Mouse (Mus musculus) liver, embryonic 14.5 days (tissue): ENCODE measurements around the gene Larp4b. TPM values are rescaled to one million over a fixed set of nuclear protein-coding genes. Genes with fewer than 3 reads are reported as not detected.

Source experiments
- ATAC-seq: fragments of 200-750 bp; cut with Nextera tagmentation; 2 replicates; pipeline ENCODE4 v1.8.0; 2017; ENCODE audit warnings: moderate number of reproducible peaks, mild to moderate bottlenecking, moderate library complexity; ENCODE audit not compliant: insufficient read depth
- DNase-seq, 3 experiments: peaks; one replicate each; pipeline ENCODE4 v3.0.0-alpha.2; 2012 to 2013; ENCODE audit warnings: low read depth in 3 of 3, low spot score in 3 of 3
- H3K27ac ChIP-seq: fragments of 300-500 bp; sonication (generic); 2 replicates; pipeline ENCODE4 v1.5.1; 2014; ENCODE audit warnings: moderate library complexity, mild to moderate bottlenecking, control low read depth, inconsistent platforms
- H3K27me3 ChIP-seq: fragments of 300-500 bp; sonication (generic); 2 replicates; pipeline ENCODE4 v1.6.1; 2014; ENCODE audit warnings: mild to moderate bottlenecking, low read length, moderate library complexity; ENCODE audit not compliant: control insufficient read depth, insufficient read depth
- H3K36me3 ChIP-seq: fragments of 300-500 bp; sonication (generic); replicated peaks from 2 replicates; pipeline ENCODE4 v1.6.1; 2014; ENCODE audit warnings: low read depth; ENCODE audit not compliant: control insufficient read depth, insufficient read depth
- H3K4me1 ChIP-seq, 2 experiments: fragments of 200-500 bp in 1 of 2; fragments of 300-500 bp in 1 of 2; sonication (generic) in 1 of 2; replicated peaks; 2 replicates each; pipeline ENCODE4 v1.6.1; 2012 to 2014; ENCODE audit warnings: antibody characterized with exemption in 1 of 2, inconsistent platforms in 1 of 2, low read length in 1 of 2; ENCODE audit not compliant: control insufficient read depth in 2 of 2, insufficient read depth in 2 of 2
- H3K4me2 ChIP-seq: fragments of 300-500 bp; sonication (generic); 2 replicates; pipeline ENCODE4 v1.6.1; 2014; ENCODE audit warnings: low read depth, mild to moderate bottlenecking, control low read depth, moderate library complexity
- H3K4me3 ChIP-seq, 2 experiments: fragments of 200-500 bp in 1 of 2; fragments of 300-500 bp in 1 of 2; sonication (generic) in 1 of 2; 2 replicates each; pipeline ENCODE4 v1.5.1; 2012 to 2014; ENCODE audit warnings: low read depth in 2 of 2, low read length in 2 of 2, mild to moderate bottlenecking in 2 of 2, control low read depth in 1 of 2, inconsistent platforms in 1 of 2, moderate library complexity in 1 of 2; ENCODE audit not compliant: insufficient read depth in 1 of 2
- H3K9ac ChIP-seq: fragments of 300-500 bp; sonication (generic); replicated peaks from 2 replicates; pipeline ENCODE4 v1.6.1; 2014; ENCODE audit warnings: mild to moderate bottlenecking, control low read depth, moderate library complexity
- H3K9me3 ChIP-seq: fragments of 300-500 bp; sonication (generic); 2 replicates; pipeline ENCODE4 v1.6.1; 2016; ENCODE audit warnings: low read length, mixed read lengths; ENCODE audit not compliant: control insufficient read depth
- CTCF ChIP-seq: IDR thresholded peaks from 2 replicates; pipeline ENCODE4 v1.5.1; 2016; ENCODE audit warnings: antibody characterized with exemption, low read depth, control low read depth
- EP300 ChIP-seq: IDR thresholded peaks from 2 replicates; pipeline ENCODE4 v1.6.1; 2016; ENCODE audit warnings: antibody characterized with exemption, low read depth
- WGBS: fragments of 180-500 bp; shearing (Covaris S2); extraction: QIAGEN DNeasy Blood & Tissue Kit; methylation state at CpG from one replicate; pipeline ENCODE4 v1.1.7; 2014; ENCODE audit not compliant: insufficient replicate concordance; 5-methylcytosine and 5-hydroxymethylcytosine counted together
- polyA plus RNA-seq, 2 experiments: library from polyadenylated mRNA; depleted of rRNA in 1 of 2; stranded (reverse) in 1 of 2; unstranded in 1 of 2; fragments of >200 nt; fragmentation: Nextera tagmentation in 1 of 2; extraction: Ambion mirVana in 1 of 2; gene quantifications; 2 replicates each; pipeline versions ENCODE4 v1.2.1 to v1.2.3; 2012 to 2014

Larp4b gene
- polyA plus RNA-seq, 2 experiments = 16.5 to 27.7 TPM

GRCm38 (mm10) chr13:9148830-9149229, 55.1 kb downstream of the Larp4b start:
- DNase-seq = no peak
- no peak for TF ChIP-seq CTCF
- no peak for TF ChIP-seq EP300

DNA sequence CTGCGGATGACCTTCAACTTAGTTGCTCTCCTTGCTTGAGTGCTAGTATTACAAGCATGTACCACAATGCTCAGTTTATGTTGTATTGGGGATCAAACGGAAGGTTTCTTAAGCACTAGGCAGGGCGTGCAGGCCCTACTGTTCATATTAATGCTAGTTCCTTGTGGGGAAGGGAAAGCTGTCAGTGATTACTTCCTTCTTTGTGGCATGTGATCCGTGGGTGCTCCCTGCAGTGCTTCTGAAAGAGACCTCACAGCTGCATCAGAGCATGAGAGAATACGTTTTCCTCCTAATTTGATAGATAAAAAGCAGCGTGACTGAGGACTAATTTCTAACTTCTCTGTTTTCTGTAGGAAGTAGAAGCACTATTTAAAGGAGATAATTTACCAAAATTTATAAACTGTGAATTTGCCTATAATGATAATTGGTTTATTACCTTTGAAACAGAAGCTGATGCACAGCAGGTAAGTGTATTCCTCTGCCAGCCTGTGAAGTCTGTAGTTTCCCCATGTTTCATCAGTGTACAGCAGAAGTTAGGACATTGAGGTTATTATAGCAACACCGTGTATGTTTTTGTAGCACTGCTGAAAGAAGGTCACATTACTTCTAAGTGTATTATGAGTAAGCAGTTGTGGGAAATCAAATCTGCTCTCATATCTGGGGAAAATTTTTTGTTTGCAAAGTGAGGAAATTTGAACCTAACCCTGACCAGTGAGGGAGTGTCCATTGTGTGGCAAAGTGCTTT, 56.0 kb downstream of the Larp4b start:
- no peak overlapping the region for H3K4me3 ChIP-seq
- DNase-seq = no peak
- H3K4me1 ChIP-seq = no peaks in the 10 kb centered on the region
- no peak overlapping the region for H3K4me2 ChIP-seq
- no peak overlapping the region for H3K27ac ChIP-seq
- ATAC-seq = no peak
- H3K27me3 ChIP-seq = no peaks in the 10 kb centered on the region
- peaks cover 64% of the 10 kb centered on the region for H3K36me3 ChIP-seq
- TF ChIP-seq CTCF (no peak), EP300 (no peak)
- no peak overlapping the region for H3K9ac ChIP-seq
- 65% methylated on average over 7 of the region's 7 CpGs for WGBS
- H3K9me3 ChIP-seq = no peaks in the 10 kb centered on the region

More at GRCm38 (mm10) chr13:9148830-9149229, 55.1 kb downstream of the Larp4b start:
- H3K4me2 ChIP-seq = no peak overlapping the region
- peaks cover 64% of the 10 kb centered on the region for H3K36me3 ChIP-seq
- H3K27me3 ChIP-seq = no peaks in the 10 kb centered on the region
- H3K4me3 ChIP-seq = no peak overlapping the region
- WGBS = 77% methylated on average over 2 of the region's 2 CpGs
- H3K9me3 ChIP-seq = no peaks in the 10 kb centered on the region
- no peak for ATAC-seq
- H3K9ac ChIP-seq = no peak overlapping the region
- H3K4me1 ChIP-seq = no peaks in the 10 kb centered on the region
- no peak overlapping the region for H3K27ac ChIP-seq

DNA sequence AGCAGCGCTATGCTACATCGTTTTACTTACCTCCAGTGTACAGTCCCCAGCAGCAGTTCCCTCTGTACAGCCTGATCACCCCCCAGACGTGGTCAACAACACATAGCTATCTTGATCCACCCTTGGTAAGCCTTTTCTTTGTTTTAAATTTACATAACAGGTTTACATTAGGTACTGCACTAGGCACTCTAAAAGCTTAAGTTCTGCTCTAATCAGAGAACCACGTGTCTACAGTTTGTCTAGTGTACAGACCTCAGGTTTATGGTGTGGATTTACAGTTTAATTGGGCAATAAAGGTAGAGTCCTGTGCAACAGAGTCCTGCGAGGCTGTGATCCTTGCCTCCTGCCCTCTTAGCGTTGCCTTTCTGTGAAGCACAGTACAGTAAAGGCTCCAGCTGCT, 57.4 kb downstream of the Larp4b start:
- Histone ChIP-seq H3K9ac (no peak overlapping the region), H3K4me2 (no peak overlapping the region), H3K9me3 (no peaks in the 10 kb centered on the region), H3K4me3 (no peak overlapping the region), H3K36me3 (peaks cover 65% of the 10 kb centered on the region), H3K4me1 (no peaks in the 10 kb centered on the region), H3K27ac (no peak overlapping the region), H3K27me3 (no peaks in the 10 kb centered on the region)
- DNase-seq (no peak), ATAC-seq (no peak)
- TF ChIP-seq EP300 = no peak
- TF ChIP-seq CTCF = no peak
- 82% methylated on average over 6 of the region's 6 CpGs for WGBS

DNA sequence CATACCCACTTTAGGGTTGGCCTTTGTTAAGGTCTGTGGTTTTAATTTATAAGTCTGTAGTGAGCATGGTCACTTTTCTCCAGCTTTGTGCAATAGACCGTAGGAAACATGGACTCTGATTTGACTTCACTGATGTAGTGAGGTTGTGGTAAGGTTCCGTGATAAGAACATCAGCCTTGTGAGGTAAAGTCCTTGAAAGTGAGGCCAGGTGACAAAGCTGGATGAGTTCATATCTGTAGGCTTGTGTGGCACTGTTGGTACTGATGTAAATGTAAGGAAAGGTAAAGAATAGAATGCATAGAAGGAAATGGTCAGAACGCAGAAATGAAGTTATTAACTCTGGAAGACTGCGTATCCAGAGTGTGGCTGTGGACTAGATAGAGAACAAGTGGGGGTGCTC, 57.9 kb downstream of the Larp4b start:
- WGBS = 85% methylated on average over 4 of the region's 4 CpGs
- ATAC-seq = no peak

DNA sequence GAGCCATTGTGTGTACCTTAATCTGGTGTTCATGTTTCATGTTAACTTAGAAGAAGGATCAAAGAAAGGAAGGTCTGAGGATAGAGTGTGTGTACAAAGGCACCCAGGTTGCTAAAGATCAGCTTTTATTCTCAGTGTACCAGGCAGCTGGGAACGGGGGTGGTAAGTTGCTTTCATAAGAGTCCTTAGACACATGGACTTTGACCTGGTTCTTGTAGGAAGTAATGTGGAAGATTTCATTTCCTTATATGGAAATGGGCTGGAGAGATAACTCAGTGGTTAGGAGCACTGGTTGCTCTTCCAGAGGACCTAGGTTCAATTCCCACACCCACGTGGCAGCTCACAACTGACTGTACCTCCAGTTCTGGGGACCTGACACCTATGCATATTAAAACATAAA, 58.6 kb downstream of the Larp4b start:
- H3K9me3 ChIP-seq = no peaks in the 10 kb centered on the region
- H3K9ac ChIP-seq = no peak overlapping the region
- TF ChIP-seq CTCF (no peak), EP300 (no peak)
- no peak overlapping the region for H3K27ac ChIP-seq
- no peak overlapping the region for H3K4me2 ChIP-seq
- H3K4me1 ChIP-seq = no peaks in the 10 kb centered on the region
- no peak for DNase-seq
- no peaks in the 10 kb centered on the region for H3K27me3 ChIP-seq
- H3K4me3 ChIP-seq = no peak overlapping the region
- H3K36me3 ChIP-seq = peaks cover 62% of the 10 kb centered on the region
- WGBS = 51% methylated on average over 2 of the region's 2 CpGs
- no peak for ATAC-seq

More for the DNA sequence above, 57.9 kb downstream of the Larp4b start:
- DNase-seq = no peak
- no peak overlapping the region for H3K4me2 ChIP-seq
- H3K36me3 ChIP-seq = peaks cover 66% of the 10 kb centered on the region
- H3K9ac ChIP-seq = no peak overlapping the region
- H3K9me3 ChIP-seq = no peaks in the 10 kb centered on the region
- H3K4me3 ChIP-seq = no peak overlapping the region
- no peaks in the 10 kb centered on the region for H3K27me3 ChIP-seq
- TF ChIP-seq EP300 = no peak
- no peaks in the 10 kb centered on the region for H3K4me1 ChIP-seq
- H3K27ac ChIP-seq = no peak overlapping the region
